Mouse (Mus musculus) right cerebral cortex, postnatal 10 days (tissue): ENCODE measurements at regions not wholly inside any gene's neighbourhood (a gene's known extent, or its start where the extent isn't known, plus 50 kb on each side); places are given as distances from the start of the nearest gene placed in this dataset.
"Not testable (repeated sequence)": the region's sequence is repeated elsewhere in the genome, so short reads cannot be mapped to it uniquely, and the experiment has no call there.

Source experiments
- DNase-seq, 2 experiments: peaks; one replicate each; pipeline ENCODE4 v3.0.0; 2021; ENCODE audit warnings: low spot score in 2 of 2

- no peak for DNase-seq
Observed at GRCm38 (mm10) chrX:153887285-153887684, 55.3 kb downstream of the Spin2c start.

- DNase-seq = no peak
Observed at GRCm38 (mm10) chrX:153927996-153928395, 84.4 kb downstream of the Samt1 start.

GRCm38 (mm10) chrX:153932586-153932985, 79.9 kb downstream of the Samt1 start:
- no peak for DNase-seq

GRCm38 (mm10) chrX:153936111-153936510, 76.3 kb downstream of the Samt1 start:
- DNase-seq = peak in 1 of 2 experiments; percentile 3

- DNase-seq = peak in 1 of 2 experiments; percentile 1
Observed at GRCm38 (mm10) chrX:153937346-153937745, 75.1 kb downstream of the Samt1 start.

- peak in 1 of 2 experiments; percentile 0 for DNase-seq
Observed at GRCm38 (mm10) chrX:153940089-153940488, 72.4 kb downstream of the Samt1 start.

GRCm38 (mm10) chrX:153941130-153941529, 71.3 kb downstream of the Samt1 start:
- not testable (repeated sequence) for DNase-seq
